Mouse (Mus musculus) forebrain, embryonic 15.5 days (tissue): Measurements from ENCODE around the gene Creb3. TPM values are rescaled to one million over a fixed set of nuclear protein-coding genes. Genes with fewer than 3 reads are reported as not detected.

Experiments used
- ATAC-seq: fragments of 200-750 bp; cut with Nextera tagmentation; replicated peaks from 2 replicates; pipeline ENCODE4 v1.8.0; 2017; ENCODE audit warnings: mild to moderate bottlenecking, moderate TSS enrichment, moderate library complexity
- H3K27ac ChIP-seq: fragments of 300-500 bp; sonication (generic); replicated peaks from 2 replicates; pipeline ENCODE4 v1.5.1; 2015; ENCODE audit warnings: mild to moderate bottlenecking, inconsistent platforms
- H3K27me3 ChIP-seq: fragments of 300-500 bp; sonication (generic); 2 replicates; pipeline ENCODE4 v1.6.1; 2015; ENCODE audit warnings: inconsistent platforms
- H3K36me3 ChIP-seq: fragments of 300-500 bp; sonication (generic); 2 replicates; pipeline ENCODE4 v1.6.1; 2015; ENCODE audit warnings: mild to moderate bottlenecking, inconsistent platforms
- H3K4me1 ChIP-seq: fragments of 300-500 bp; sonication (generic); 2 replicates; pipeline ENCODE4 v1.6.1; 2015; ENCODE audit warnings: inconsistent platforms
- H3K4me2 ChIP-seq: fragments of 300-500 bp; sonication (generic); replicated peaks from 2 replicates; pipeline ENCODE4 v1.6.1; 2015; ENCODE audit warnings: mild to moderate bottlenecking, inconsistent platforms
- H3K4me3 ChIP-seq: fragments of 300-500 bp; sonication (generic); 2 replicates; pipeline ENCODE4 v1.5.1; 2015; ENCODE audit warnings: mild to moderate bottlenecking, inconsistent platforms
- H3K9ac ChIP-seq: fragments of 300-500 bp; sonication (generic); replicated peaks from 2 replicates; pipeline ENCODE4 v1.6.1; 2015; ENCODE audit warnings: mild to moderate bottlenecking, inconsistent platforms
- H3K9me3 ChIP-seq: fragments of 300-500 bp; sonication (generic); 2 replicates; pipeline ENCODE4 v1.6.1; 2016; ENCODE audit warnings: inconsistent platforms
- WGBS: fragments of 180-500 bp; shearing (Covaris S2); methylation state at CpG from one replicate; pipeline ENCODE4 v1.1.7; 2015; ENCODE audit warnings: mixed read lengths; 5-methylcytosine and 5-hydroxymethylcytosine counted together
- polyA plus RNA-seq: library from polyadenylated mRNA; unstranded; fragments of >200 nt; fragmentation: Nextera tagmentation; extraction: Ambion mirVana; gene quantifications from 2 replicates; pipeline ENCODE4 v1.2.1, GENCODE M21; 2015

The Creb3 gene
- polyA plus RNA-seq, 1 experiment from 2014 or later, result 77.7 TPM

- H3K27ac ChIP-seq, result no peak overlapping the region
- no peak for ATAC-seq
- H3K9me3 ChIP-seq, result no peaks in the 10 kb centered on the region
- no peaks in the 10 kb centered on the region for H3K27me3 ChIP-seq
- H3K4me3 ChIP-seq, result no peak overlapping the region
- H3K4me2 ChIP-seq, result no peak overlapping the region
- H3K36me3 ChIP-seq, result peaks cover 20% of the 10 kb centered on the region
- H3K4me1 ChIP-seq, result peaks cover 53% of the 10 kb centered on the region
- H3K9ac ChIP-seq, result no peak overlapping the region; the same call in 1 of the 2 replicates
- 87% methylated on average over 13 of the region's 13 CpGs for WGBS
These were observed 2.5 kb upstream of the Creb3 start for GRCm38 (mm10) chr4:43559519-43560242.

- H3K27me3 ChIP-seq, result no peaks in the 10 kb centered on the region
- H3K9me3 ChIP-seq, result no peaks in the 10 kb centered on the region
- peak overlapping the region; percentile 73 for H3K4me2 ChIP-seq
- H3K36me3 ChIP-seq, result peaks cover 20% of the 10 kb centered on the region
- H3K4me3 ChIP-seq, result no peak overlapping the region
- no peak overlapping the region for H3K27ac ChIP-seq
- WGBS, result 74% methylated on average over 6 of the region's 6 CpGs
- H3K4me1 ChIP-seq, result peaks cover 53% of the 10 kb centered on the region
- H3K9ac ChIP-seq, result no peak overlapping the region
- no peak for ATAC-seq
These were observed 1.9 kb upstream of the Creb3 start for GRCm38 (mm10) chr4:43560243-43560611.

- Histone ChIP-seq H3K9me3 (no peaks in the 10 kb centered on the region), H3K27ac (no peak overlapping the region), H3K4me2 (peak overlapping the region; percentile 73), H3K9ac (peak overlapping the region; percentile 95), H3K36me3 (peaks cover 20% of the 10 kb centered on the region), H3K4me3 (peak overlapping the region; percentile 90), H3K4me1 (peaks cover 53% of the 10 kb centered on the region), H3K27me3 (no peaks in the 10 kb centered on the region)
- 47% methylated on average over 2 of the region's 2 CpGs for WGBS
- ATAC-seq, result no peak
These were observed 1.2 kb upstream of the Creb3 start for GRCm38 (mm10) chr4:43560976-43561375.

- peak; percentile 39; the same call in 1 of the 2 replicates for ATAC-seq
These were observed 616 bp upstream of the Creb3 start for GRCm38 (mm10) chr4:43561436-43561996.

GRCm38 (mm10) chr4:43562769-43563600 lies 853 bp downstream of the Creb3 start:
- 7% methylated on average over 22 of the region's 22 CpGs for WGBS
- peak overlapping the region; percentile 95 for H3K9ac ChIP-seq
- peak; percentile 29 for ATAC-seq
- H3K4me3 ChIP-seq, result peak overlapping the region; percentile 90
- H3K27ac ChIP-seq, result peak overlapping the region; percentile 97
- H3K9me3 ChIP-seq, result no peaks in the 10 kb centered on the region
- peak overlapping the region; percentile 73 for H3K4me2 ChIP-seq
- H3K4me1 ChIP-seq, result peaks cover 44% of the 10 kb centered on the region
- H3K27me3 ChIP-seq, result no peaks in the 10 kb centered on the region
- H3K36me3 ChIP-seq, result peaks cover 34% of the 10 kb centered on the region

More at GRCm38 (mm10) chr4:43561436-43561996, 616 bp upstream of the Creb3 start:
- H3K4me2 ChIP-seq, result peak overlapping the region; percentile 73
- peaks cover 20% of the 10 kb centered on the region for H3K36me3 ChIP-seq
- H3K4me3 ChIP-seq, result peak overlapping the region; percentile 90
- H3K27me3 ChIP-seq, result no peaks in the 10 kb centered on the region
- H3K27ac ChIP-seq, result peak overlapping the region; percentile 97
- no peaks in the 10 kb centered on the region for H3K9me3 ChIP-seq
- WGBS, result 2% methylated on average over 16 of the region's 16 CpGs
- peak overlapping the region; percentile 95 for H3K9ac ChIP-seq
- peaks cover 53% of the 10 kb centered on the region for H3K4me1 ChIP-seq

GRCm38 (mm10) chr4:43563601-43563875 lies 1.4 kb downstream of the Creb3 start:
- no peak for ATAC-seq
- H3K9me3 ChIP-seq, result no peaks in the 10 kb centered on the region
- H3K9ac ChIP-seq, result peak overlapping the region; percentile 95
- H3K4me2 ChIP-seq, result peak overlapping the region; percentile 73
- H3K36me3 ChIP-seq, result peaks cover 39% of the 10 kb centered on the region
- no peak overlapping the region for H3K27ac ChIP-seq
- peak overlapping the region; percentile 90 for H3K4me3 ChIP-seq
- no peaks in the 10 kb centered on the region for H3K27me3 ChIP-seq
- WGBS, result 90% methylated on average over 4 of the region's 4 CpGs
- peaks cover 44% of the 10 kb centered on the region for H3K4me1 ChIP-seq

GRCm38 (mm10) chr4:43564231-43564630 lies 2.1 kb downstream of the Creb3 start:
- Histone ChIP-seq H3K4me1 (peaks cover 38% of the 10 kb centered on the region), H3K9ac (no peak overlapping the region), H3K4me3 (peak overlapping the region; percentile 90; the same call in 1 of the 2 replicates), H3K9me3 (no peaks in the 10 kb centered on the region), H3K4me2 (no peak overlapping the region), H3K27me3 (no peaks in the 10 kb centered on the region), H3K36me3 (peaks cover 46% of the 10 kb centered on the region), H3K27ac (no peak overlapping the region)
- 28% methylated on average over 2 of the region's 2 CpGs for WGBS
- no peak for ATAC-seq

GRCm38 (mm10) chr4:43567140-43567539 lies 5.0 kb downstream of the Creb3 start:
- H3K9ac ChIP-seq, result no peak overlapping the region
- peaks cover 72% of the 10 kb centered on the region for H3K36me3 ChIP-seq
- H3K27me3 ChIP-seq, result no peaks in the 10 kb centered on the region
- H3K4me3 ChIP-seq, result no peak overlapping the region
- 92% methylated on average over 9 of the region's 9 CpGs for WGBS
- H3K4me1 ChIP-seq, result peaks cover 15% of the 10 kb centered on the region
- no peak overlapping the region for H3K4me2 ChIP-seq
- ATAC-seq, result no peak
- no peak overlapping the region for H3K27ac ChIP-seq
- no peaks in the 10 kb centered on the region for H3K9me3 ChIP-seq

GRCm38 (mm10) chr4:43571395-43572045 lies 9.4 kb downstream of the Creb3 start:
- no peaks in the 10 kb centered on the region for H3K9me3 ChIP-seq
- peaks cover 59% of the 10 kb centered on the region for H3K36me3 ChIP-seq
- no peak overlapping the region for H3K4me3 ChIP-seq
- no peak overlapping the region for H3K27ac ChIP-seq
- peaks cover 19% of the 10 kb centered on the region for H3K4me1 ChIP-seq
- no peak overlapping the region for H3K9ac ChIP-seq
- H3K4me2 ChIP-seq, result no peak overlapping the region
- no peaks in the 10 kb centered on the region for H3K27me3 ChIP-seq
- 88% methylated on average over 6 of the region's 6 CpGs for whole genome bisulfite sequencing
- no peak for ATAC-seq

GRCm38 (mm10) chr4:43573561-43573960 lies 11.4 kb downstream of the Creb3 start:
- Histone ChIP-seq H3K9me3 (no peaks in the 10 kb centered on the region), H3K36me3 (peaks cover 39% of the 10 kb centered on the region), H3K4me1 (peaks cover 35% of the 10 kb centered on the region), H3K27ac (no peak overlapping the region), H3K4me3 (no peak overlapping the region), H3K9ac (no peak overlapping the region), H3K4me2 (no peak overlapping the region), H3K27me3 (no peaks in the 10 kb centered on the region)
- WGBS, result 96% methylated on average over 4 of the region's 4 CpGs
- no peak for ATAC-seq

- peaks cover 22% of the 10 kb centered on the region for H3K36me3 ChIP-seq
- H3K4me2 ChIP-seq, result peak overlapping the region; percentile 96
- 0 out of 2 replicates have a peak overlapping the region, but pooled peaks have one; percentile 27 for H3K9ac ChIP-seq
- no peak overlapping the region for H3K27ac ChIP-seq
- no peaks in the 10 kb centered on the region for H3K9me3 ChIP-seq
- ATAC-seq, result no peak
- peaks cover 48% of the 10 kb centered on the region for H3K4me1 ChIP-seq
- no peaks in the 10 kb centered on the region for H3K27me3 ChIP-seq
- peak overlapping the region; percentile 18 for H3K4me3 ChIP-seq
- WGBS, result 28% methylated on average over 2 of the region's 2 CpGs
These were observed 13.2 kb downstream of the Creb3 start for GRCm38 (mm10) chr4:43575356-43575755.
